Mouse (Mus musculus) heart, postnatal 0 days (tissue): ENCODE results near the gene Gm20696.

Experiments used
- CTCF ChIP-seq: IDR thresholded peaks from 2 replicates; pipeline ENCODE4 v1.5.1; 2016; ENCODE audit warnings: antibody characterized with exemption, control low read depth, low read depth
- EP300 ChIP-seq: IDR thresholded peaks from 2 replicates; pipeline ENCODE4 v1.6.1; 2016; ENCODE audit warnings: antibody characterized with exemption, low read depth

- TF ChIP-seq EP300 (no peak), CTCF (no peak)
These were observed 65.7 kb downstream of the Gm20696 start for GRCm38 (mm10) chr6:99600886-99601285.
